Mouse (Mus musculus) megakaryocyte-erythroid progenitor cell, adult 5-6 weeks (primary cell): ENCODE measurements around the gene Klra6. TPM values are rescaled to one million over a fixed set of nuclear protein-coding genes. Genes with fewer than 3 reads are reported as not detected.
"Not testable (repeated sequence)": the region's sequence is repeated elsewhere in the genome, so short reads cannot be mapped to it uniquely, and the experiment has no call there.

Experiments
- ATAC-seq: replicated peaks from 2 replicates; pipeline ENCODE4 v1.8.0; 2016; ENCODE audit warnings: mild to moderate bottlenecking, inconsistent platforms; ENCODE audit not compliant: severe bottlenecking, poor library complexity, low FRiP score, low TSS enrichment
- total RNA-seq, 2 experiments: library from RNA; stranded (forward) in 1 of 2; stranded (reverse) in 1 of 2; fragments of 200-1000, 215-1000 nt in 1 of 2; fragments of >200 nt in 1 of 2; fragmentation: Nextera tagmentation in 1 of 2; gene quantifications; 2 replicates each; pipeline ENCODE4 v1.2.3; 2014 to 2017

Gene Klra6
- total RNA-seq (2014; fragmentation: Nextera tagmentation): not detected in 2 replicates
- total RNA-seq (2017): not detected in 2 replicates

DNA sequence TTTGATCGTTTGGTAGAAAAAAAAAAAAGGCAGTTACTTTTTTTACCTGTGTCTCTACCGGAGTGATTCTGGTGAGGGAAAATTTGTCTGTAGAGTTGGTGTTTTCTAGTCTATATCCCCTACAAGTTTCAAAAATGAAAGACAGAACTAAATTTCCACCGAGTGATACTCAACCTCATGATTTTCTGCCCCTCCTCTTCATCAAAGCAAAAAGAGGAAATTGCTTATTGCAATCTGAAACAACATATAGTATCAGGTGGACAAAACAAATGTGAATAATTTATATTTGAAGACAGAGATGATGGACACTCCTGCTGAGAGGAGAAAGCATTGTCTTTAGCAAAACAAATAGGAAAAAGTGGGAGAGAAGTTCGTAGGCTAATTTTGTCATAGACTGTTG lies at the start of gene Klra6:
Gene Klra6, minus strand, starts transcription at position 101 of the 400 bp plus-strand sequence.
- ATAC-seq: no peak

DNA sequence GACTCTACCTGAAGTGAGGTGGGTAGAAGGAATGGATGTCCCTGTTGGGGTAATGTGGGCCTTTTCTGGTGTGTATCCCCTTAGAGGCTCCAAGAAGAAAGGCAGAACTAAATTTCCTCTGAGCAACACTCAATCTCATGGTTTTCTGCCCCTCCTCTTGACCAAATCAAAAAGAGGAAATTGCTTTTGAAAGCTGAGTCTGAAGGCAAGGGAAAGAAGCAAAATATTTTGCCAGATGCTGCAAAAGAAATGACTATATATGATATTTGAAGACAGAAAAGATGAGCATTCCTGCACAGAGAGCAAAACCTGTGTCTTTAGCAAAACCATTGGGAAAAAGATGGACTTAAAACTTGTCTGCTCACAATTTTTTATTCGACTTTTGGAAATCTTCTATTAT lies 40.4 kb upstream of the Klra6 start, which contains the start of gene Klra4:
Gene Klra4, minus strand, starts transcription at position 101 of the 400 bp plus-strand sequence.
- ATAC-seq: not testable (repeated sequence)

DNA sequence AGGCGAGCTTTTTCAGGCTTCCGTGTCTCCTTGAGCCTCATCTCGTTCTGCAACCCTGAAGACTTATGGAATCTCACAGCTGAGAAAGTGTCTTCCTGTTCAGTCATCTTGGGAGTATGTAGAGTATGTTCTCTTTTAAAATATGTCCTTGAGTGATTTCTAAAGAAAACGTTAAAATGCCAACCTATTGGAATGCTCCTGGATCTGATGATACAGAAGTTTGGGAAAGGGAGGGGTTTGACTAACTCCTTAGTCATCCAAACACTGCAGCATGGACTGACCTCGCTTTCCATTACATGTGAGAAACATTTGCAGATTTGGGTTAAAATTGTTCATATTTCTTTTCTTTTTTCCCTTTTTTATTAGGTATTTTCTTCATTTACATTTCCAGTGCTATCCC lies 38.4 kb upstream of the Klra6 start:
- no peak for ATAC-seq

DNA sequence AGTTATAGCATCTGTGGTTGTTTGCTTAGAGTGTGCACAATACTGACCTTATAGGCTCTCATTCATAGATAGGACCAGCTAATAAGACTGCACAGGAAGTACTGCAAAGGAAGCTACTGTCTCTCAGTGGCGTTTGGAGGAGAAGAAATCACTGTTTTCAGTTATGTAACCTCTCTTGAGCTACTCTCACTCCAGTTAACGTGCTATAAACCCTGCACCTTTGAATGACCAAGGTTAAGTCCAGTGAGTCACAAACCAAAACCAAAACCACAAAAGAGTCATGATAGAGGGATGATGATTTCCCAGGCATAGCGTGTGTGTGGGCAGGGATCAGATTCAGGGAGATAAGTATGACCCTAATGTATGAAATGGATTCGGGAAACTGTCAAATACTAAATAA lies 8.4 kb upstream of the Klra6 start:
- ATAC-seq: not testable (repeated sequence)

DNA sequence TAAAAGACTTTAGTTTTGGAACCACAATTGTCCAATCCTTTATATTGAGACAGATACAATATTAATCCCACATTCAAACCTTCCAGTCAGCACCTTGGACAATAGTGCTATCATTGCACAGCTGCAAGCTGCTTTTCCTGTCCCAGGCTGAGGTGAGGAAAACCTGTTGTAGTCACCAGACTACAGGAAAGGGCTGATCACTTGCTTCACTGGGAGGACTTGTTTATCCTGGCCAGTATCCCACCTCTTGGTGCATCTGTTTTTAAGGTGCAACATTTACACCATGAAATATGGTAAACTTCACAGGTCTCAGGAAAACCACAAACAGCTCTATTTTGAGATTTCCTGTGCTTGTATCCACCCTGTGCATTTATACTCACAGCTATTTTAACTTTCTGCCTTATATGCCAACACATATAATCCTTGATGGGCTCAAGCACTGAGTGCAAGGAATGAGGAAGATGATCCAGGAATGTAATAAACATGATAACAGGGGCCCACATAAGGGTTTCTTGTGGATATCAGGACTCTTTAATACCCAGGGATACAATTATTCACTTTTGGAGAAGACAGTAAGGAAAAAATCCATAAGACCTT lies 4.8 kb upstream of the Klra6 start:
- ATAC-seq: not testable (repeated sequence)

Other genes with a start within 250 kb of the Klra6 start
- gene Gm156, start 242.7 kb downstream of the Klra6 start, total RNA-seq (2014; fragmentation: Nextera tagmentation): not detected in 2 replicates
- not detected in 2 replicates for gene Gm156, start 242.7 kb downstream of the Klra6 start, total RNA-seq (2017)
- not detected in 2 replicates for gene Gm17631, start 164.3 kb downstream of the Klra6 start, total RNA-seq (2014; fragmentation: Nextera tagmentation)
- gene Gm17631, start 164.3 kb downstream of the Klra6 start, total RNA-seq (2017): not detected in 2 replicates
- not detected in 2 replicates for gene Klra17, start 150.3 kb downstream of the Klra6 start, total RNA-seq (2014; fragmentation: Nextera tagmentation)
- gene Klra17, start 150.3 kb downstream of the Klra6 start, total RNA-seq (2017): not detected in 2 replicates
- gene Klra5, start 109.3 kb downstream of the Klra6 start, total RNA-seq (2014; fragmentation: Nextera tagmentation): not detected in 2 replicates
- gene Klra5, start 109.3 kb downstream of the Klra6 start, total RNA-seq (2017): not detected in 2 replicates
- 0.49 TPM in 1 of 2 replicates, not detected in the other for gene Klra4, start 40.3 kb upstream of the Klra6 start, total RNA-seq (2014; fragmentation: Nextera tagmentation)
- 3.0 TPM in 1 of 2 replicates, not detected in the other for gene Klra4, start 40.3 kb upstream of the Klra6 start, total RNA-seq (2017)
- not detected in 2 replicates for gene Klra8, start 102.9 kb upstream of the Klra6 start, total RNA-seq (2014; fragmentation: Nextera tagmentation)
- gene Klra8, start 102.9 kb upstream of the Klra6 start, total RNA-seq (2017): 22.4 TPM in 1 of 2 replicates, not detected in the other
- 3.2 TPM in 1 of 2 replicates, not detected in the other for gene Klra9, start 166.2 kb upstream of the Klra6 start, total RNA-seq (2014; fragmentation: Nextera tagmentation)
- 0.61 and 4.1 TPM in 2 replicates for gene Klra9, start 166.2 kb upstream of the Klra6 start, total RNA-seq (2017)
- 0.82 TPM in 1 of 2 replicates, not detected in the other for gene Klra7, start 206.4 kb upstream of the Klra6 start, total RNA-seq (2014; fragmentation: Nextera tagmentation)
- gene Klra7, start 206.4 kb upstream of the Klra6 start, total RNA-seq (2017): 2.7 and 8.2 TPM in 2 replicates